24 mouse cellular contexts compared by ENCODE assay signal in genomic region chr1:120930141-120930540, GRCm38 (mm10).
DNase-seq lines count a peak whose midpoint lies in the region; ATAC-seq lines count a peak whose summit lies in the region.
"Had no signal": no experiment of that assay in that cellular context is flagged by ENCODE, and none has a peak within 500 bp of the region (broad histone marks: within the 10 kb centered on the region; RNA-seq: fewer than 3 reads in every experiment).

No protein-coding gene starts in this region.

- no peak overlapping the region for H3K4me3 ChIP-seq in embryonic facial prominence, embryonic 14.5 days (ENCODE audit: low read depth, low read length)
- H3K4me3 ChIP-seq in embryonic facial prominence, embryonic 10.5 days: no peak overlapping the region
- no peak overlapping the region for H3K4me3 ChIP-seq in midbrain, embryonic 16.5 days (ENCODE audit: low read depth, low read length)
- H3K4me3 ChIP-seq: embryonic facial prominence, embryonic 13.5 days; gastrocnemius, adult 2 months; heart, adult 2 months; heart, embryonic 10.5 days; heart, embryonic 13.5 days; hindbrain, embryonic 13.5 days had no signal

- WGBS in embryonic facial prominence, embryonic 14.5 days: 75% methylated on average over 7 of the region's 7 CpGs
- WGBS in embryonic facial prominence, embryonic 10.5 days: 89% methylated on average over 7 of the region's 7 CpGs
- 81% methylated on average over 7 of the region's 7 CpGs for WGBS in midbrain, embryonic 16.5 days

- no peak for ATAC-seq in embryonic facial prominence, embryonic 14.5 days (ENCODE audit: low read depth)
- ATAC-seq in midbrain, embryonic 16.5 days: no peak
- ATAC-seq: activated CD4-positive, CD25-positive, alpha-beta regulatory T cell, adult 4 months; CD4-positive, CD25-positive, alpha-beta regulatory T cell, adult 4 months; forebrain, embryonic 14.5 days; forebrain, postnatal 0 days; hindbrain, embryonic 16.5 days; inflammation-experienced regulatory T-cells, adult 6 months; intestine, embryonic 16.5 days had no signal

- no peak overlapping the region for H3K9ac ChIP-seq in embryonic facial prominence, embryonic 14.5 days (ENCODE audit: low read depth, low read length)
- H3K9ac ChIP-seq in midbrain, embryonic 16.5 days (ENCODE audit: low read depth, low read length): no peak overlapping the region
- H3K9ac ChIP-seq: embryonic facial prominence, embryonic 13.5 days; forebrain, postnatal 0 days; heart, embryonic 13.5 days; hindbrain, embryonic 13.5 days had no signal

- no peaks in the 10 kb centered on the region for H3K36me3 ChIP-seq in embryonic facial prominence, embryonic 14.5 days (ENCODE audit: control insufficient read depth, insufficient read depth, low read length)
- H3K36me3 ChIP-seq in embryonic facial prominence, embryonic 10.5 days (replicated peaks): no peaks in the 10 kb centered on the region
- H3K36me3 ChIP-seq in midbrain, embryonic 16.5 days (ENCODE audit: control insufficient read depth, insufficient read depth, low read length): no peaks in the 10 kb centered on the region
- H3K36me3 ChIP-seq: embryonic facial prominence, embryonic 13.5 days; heart, embryonic 10.5 days; heart, embryonic 13.5 days; hindbrain, embryonic 13.5 days had no signal

- H3K27ac ChIP-seq in embryonic facial prominence, embryonic 14.5 days (replicated peaks; ENCODE audit: low read depth, low read length): no peak overlapping the region
- H3K27ac ChIP-seq in embryonic facial prominence, embryonic 10.5 days (replicated peaks): no peak overlapping the region
- no peak overlapping the region for H3K27ac ChIP-seq in midbrain, embryonic 16.5 days (ENCODE audit: low read length)
- H3K27ac ChIP-seq: embryonic facial prominence, embryonic 13.5 days; gastrocnemius, adult 2 months; heart, adult 2 months; heart, embryonic 10.5 days; heart, embryonic 13.5 days; hindbrain, embryonic 13.5 days had no signal

- intact Hi-C loops in left cerebral cortex, postnatal 4 days (cut with DNase I): no loop called here

- no peaks in the 10 kb centered on the region for H3K4me1 ChIP-seq in embryonic facial prominence, embryonic 14.5 days (ENCODE audit: control insufficient read depth, insufficient read depth, low read length)
- no peaks in the 10 kb centered on the region for H3K4me1 ChIP-seq in embryonic facial prominence, embryonic 10.5 days
- H3K4me1 ChIP-seq in midbrain, embryonic 16.5 days (ENCODE audit: control insufficient read depth, insufficient read depth, low read length): no peaks in the 10 kb centered on the region
- H3K4me1 ChIP-seq: embryonic facial prominence, embryonic 13.5 days; heart, embryonic 10.5 days; heart, embryonic 13.5 days; hindbrain, embryonic 13.5 days had no signal

- H3K4me2 ChIP-seq in embryonic facial prominence, embryonic 14.5 days (ENCODE audit: low read depth, low read length): no peak overlapping the region
- H3K4me2 ChIP-seq in midbrain, embryonic 16.5 days (ENCODE audit: low read length): no peak overlapping the region
- H3K4me2 ChIP-seq: embryonic facial prominence, embryonic 13.5 days; heart, embryonic 13.5 days; hindbrain, embryonic 13.5 days had no signal

- H3K27me3 ChIP-seq in embryonic facial prominence, embryonic 14.5 days (replicated peaks; ENCODE audit: control insufficient read depth, insufficient read depth, low read length): no peaks in the 10 kb centered on the region
- no peaks in the 10 kb centered on the region for H3K27me3 ChIP-seq in embryonic facial prominence, embryonic 10.5 days (replicated peaks; ENCODE audit: low read depth, poor library complexity, severe bottlenecking)
- H3K27me3 ChIP-seq in midbrain, embryonic 16.5 days (ENCODE audit: control insufficient read depth, insufficient read depth, low read depth, low read length): no peaks in the 10 kb centered on the region
- H3K27me3 ChIP-seq: embryonic facial prominence, embryonic 13.5 days; heart, embryonic 13.5 days; hindbrain, embryonic 13.5 days had no signal

- no peaks in the 10 kb centered on the region for H3K9me3 ChIP-seq in embryonic facial prominence, embryonic 14.5 days (ENCODE audit: control insufficient read depth, low read length)
- no peaks in the 10 kb centered on the region for H3K9me3 ChIP-seq in embryonic facial prominence, embryonic 10.5 days
- no peaks in the 10 kb centered on the region for H3K9me3 ChIP-seq in midbrain, embryonic 16.5 days (replicated peaks; ENCODE audit: control insufficient read depth, low read length, poor library complexity, severe bottlenecking)
- H3K9me3 ChIP-seq: embryonic facial prominence, embryonic 13.5 days; heart, embryonic 10.5 days; heart, embryonic 13.5 days; hindbrain, embryonic 13.5 days had no signal

- peak; percentile 11 for DNase-seq in embryonic facial prominence, embryonic 14.5 days (ENCODE audit: low spot score)
- no peak for DNase-seq in embryonic facial prominence, embryonic 10.5 days (ENCODE audit: low spot score)
- DNase-seq in left cerebral cortex, postnatal 4 days: peak; percentile 34
- DNase-seq in left cerebral cortex, adult 18-20 months (ENCODE audit: low spot score in 2 of 2): no peak
- peak; percentile 49 for DNase-seq in fat pad, adult 2 months (ENCODE audit: extremely low read depth, low read depth, low spot score)
- DNase-seq: adrenal gland, adult 8-10 months; adrenal gland, postnatal 25 days; cerebellum, adult 9-11 months; forebrain, postnatal 0 days; gastrocnemius, adult 2 months; gastrocnemius, postnatal 14 days; heart, adult 2 months; kidney, adult 18-20 months had no signal

Comparison
In these comparisons a context has a peak if more than half of its experiments do, and no peak if none do; other contexts are left out.
1. DNase-seq: peak in embryonic facial prominence, embryonic 14.5 days (single experiment), left cerebral cortex, postnatal 4 days (single experiment) and fat pad, adult 2 months (single experiment); none in embryonic facial prominence, embryonic 10.5 days (single experiment) and left cerebral cortex, adult 18-20 months (0 of 2).